Mouse (Mus musculus) liver, adult (tissue): ENCODE data around the gene Riok1.
A peak's percentile ranks its signal among the peaks of the same experiment; 100 is the strongest.

Experiments used
- GATA4 ChIP-seq: IDR thresholded peaks from 2 replicates; pipeline ENCODE4 v1.6.1; 2014; ENCODE audit warnings: mild to moderate bottlenecking, low read length; ENCODE audit not compliant: insufficient replicate concordance

The Riok1 gene

DNA sequence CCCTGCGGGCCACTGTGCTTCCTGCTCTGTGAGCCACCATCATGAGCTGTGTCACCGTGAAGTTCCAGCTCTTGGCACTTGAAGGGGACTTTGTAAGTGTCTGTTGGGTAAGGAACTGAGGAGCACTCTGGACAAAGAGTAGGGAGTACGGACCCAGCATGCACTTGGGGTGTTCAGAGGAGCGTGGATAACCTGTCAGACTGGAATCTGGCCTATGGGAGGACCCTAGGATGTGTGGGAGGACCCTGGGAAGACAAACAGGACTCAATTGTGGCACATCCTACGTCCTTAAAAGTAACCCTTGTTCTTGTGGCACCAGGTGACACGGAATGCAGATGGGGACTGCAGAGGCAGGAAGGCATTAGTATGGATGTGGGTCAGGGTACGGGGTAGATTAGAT lies 44.4 kb downstream of the Riok1 start:
- TF ChIP-seq GATA4, result no peak

DNA sequence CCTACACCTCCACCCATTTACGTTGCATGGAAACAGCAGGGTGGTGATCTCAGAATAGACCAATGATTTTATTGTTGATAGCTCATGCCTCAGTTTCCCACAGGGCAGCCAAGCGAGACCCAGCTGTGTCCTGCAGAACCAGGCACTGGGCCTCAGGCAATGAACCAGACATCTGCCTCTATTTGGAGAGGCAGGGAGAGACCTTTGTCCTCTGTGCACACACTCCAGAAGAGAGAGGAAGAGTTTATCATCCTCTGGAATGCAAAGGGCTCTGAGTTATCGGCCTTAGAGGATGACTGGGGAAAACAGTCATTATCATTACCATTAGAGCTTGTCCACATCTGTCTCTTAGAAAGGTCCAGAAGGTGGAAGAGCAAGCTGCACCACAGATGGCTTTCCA lies 49.9 kb downstream of the Riok1 start:
- TF ChIP-seq GATA4, result no peak

DNA sequence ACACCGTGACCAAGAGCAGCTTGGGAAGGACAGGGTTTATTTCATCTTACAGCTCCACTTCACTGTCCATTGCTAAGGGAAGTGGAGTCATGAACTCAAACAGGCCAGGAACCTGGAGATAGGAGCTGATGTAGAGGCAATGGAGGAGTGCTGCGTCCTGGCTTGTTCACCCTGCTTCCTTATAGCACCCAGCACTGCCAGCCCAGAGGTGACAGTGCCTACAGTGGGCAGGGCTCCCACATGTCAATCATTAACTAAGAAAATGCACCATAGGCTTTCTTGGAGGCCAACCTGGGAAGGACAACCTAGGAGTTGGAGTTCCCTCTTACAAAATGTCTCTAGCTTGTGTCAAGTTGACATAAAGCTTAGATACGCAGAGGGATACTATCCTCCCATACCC lies 51.2 kb downstream of the Riok1 start:
- TF ChIP-seq GATA4, result no peak

DNA sequence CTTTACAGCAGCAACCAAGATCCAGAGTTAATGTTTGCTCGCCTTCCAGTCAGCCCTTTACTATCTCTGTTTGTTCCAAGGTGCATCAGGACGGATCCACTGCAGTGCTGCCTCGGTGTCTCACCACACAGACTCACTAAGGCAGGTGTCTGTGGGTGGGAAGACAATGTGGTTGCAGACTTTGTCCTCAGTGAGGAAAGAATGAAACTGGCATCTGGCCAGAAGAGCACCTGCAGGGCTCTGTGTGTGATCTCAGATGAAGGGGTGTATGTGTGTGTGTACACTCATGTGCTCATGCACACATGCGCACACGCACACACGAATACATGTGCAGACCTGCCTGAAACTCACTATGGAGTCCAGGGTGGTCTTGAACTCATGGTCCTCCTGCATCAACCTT lies 52.7 kb downstream of the Riok1 start:
- TF ChIP-seq GATA4, result no peak

DNA sequence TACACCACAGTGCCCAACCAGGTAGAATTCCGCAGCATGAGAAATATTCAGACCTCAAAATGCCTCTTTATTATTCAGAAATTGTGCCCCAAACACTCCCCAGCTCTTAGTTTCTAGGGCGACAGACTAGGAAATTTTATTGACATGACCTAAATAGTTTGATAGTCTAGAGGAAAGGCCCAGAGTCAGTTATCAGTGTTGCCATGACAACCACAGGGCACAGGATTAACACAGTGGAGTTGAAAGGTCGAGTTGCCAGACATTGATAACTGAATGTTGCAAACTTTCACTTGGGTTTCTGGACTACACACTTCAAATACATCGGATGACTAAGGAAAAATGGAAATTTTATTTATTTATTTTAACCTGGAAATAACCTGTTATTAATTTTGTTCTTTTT lies 53.1 kb downstream of the Riok1 start:
- peak; percentile 99 for TF ChIP-seq GATA4

DNA sequence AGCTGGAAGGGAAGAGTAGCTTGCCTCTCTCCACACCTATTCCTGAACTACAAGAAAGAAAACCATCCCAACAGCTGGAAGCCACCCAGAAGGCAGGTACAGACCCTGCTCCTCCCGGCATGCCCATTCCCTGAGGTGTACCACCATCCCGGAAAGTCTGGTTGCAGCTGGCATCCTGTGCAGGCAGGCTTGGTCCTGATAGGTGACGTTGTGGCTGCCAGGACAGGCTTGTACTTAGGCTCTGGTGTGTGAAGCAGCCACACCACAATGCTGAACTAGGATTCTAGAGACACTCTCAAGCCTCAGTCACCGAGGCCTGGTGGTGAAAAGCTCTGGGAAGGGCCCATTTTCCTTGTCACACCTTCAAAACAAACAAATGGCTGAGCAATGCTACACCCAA lies 59.4 kb downstream of the Riok1 start:
- no peak for TF ChIP-seq GATA4

DNA sequence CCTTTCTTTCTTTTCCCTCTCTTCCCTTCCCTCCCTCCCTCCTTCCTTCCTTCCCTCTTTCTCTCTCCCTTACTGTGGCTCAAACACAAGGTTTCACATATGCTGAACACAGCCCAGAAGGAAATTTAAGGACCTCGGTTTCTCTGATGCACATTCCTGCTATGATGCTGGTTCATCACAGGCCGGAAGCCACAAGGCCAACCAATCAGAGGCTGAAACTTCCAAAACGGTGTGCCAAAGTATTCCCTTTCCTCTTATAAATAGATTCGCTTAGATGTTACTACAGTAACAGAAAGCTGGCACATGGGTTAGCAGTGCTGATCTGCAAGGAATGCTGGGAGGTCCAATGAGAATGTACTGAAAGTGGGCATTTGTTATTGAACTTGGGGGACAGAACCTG lies 66.6 kb downstream of the Riok1 start:
- TF ChIP-seq GATA4, result no peak

DNA sequence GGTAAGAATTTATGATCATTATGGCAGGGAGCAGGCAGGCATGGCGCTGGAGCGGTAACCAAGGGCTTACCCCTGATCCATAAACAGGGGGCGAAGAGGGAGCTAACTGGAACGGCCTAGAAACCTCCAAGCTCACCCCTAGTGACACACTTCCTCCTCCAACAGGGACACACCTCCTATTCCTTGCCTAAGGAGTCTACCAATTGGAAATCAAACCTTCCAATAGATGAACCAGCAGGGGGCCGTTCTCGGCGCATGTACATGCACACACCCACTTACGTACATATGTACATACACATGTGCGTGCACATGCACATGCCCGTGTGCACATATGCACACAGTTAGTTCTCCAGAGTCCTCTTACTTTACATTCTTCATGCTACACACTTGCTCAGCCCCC lies 67.7 kb downstream of the Riok1 start:
- no peak for TF ChIP-seq GATA4

DNA sequence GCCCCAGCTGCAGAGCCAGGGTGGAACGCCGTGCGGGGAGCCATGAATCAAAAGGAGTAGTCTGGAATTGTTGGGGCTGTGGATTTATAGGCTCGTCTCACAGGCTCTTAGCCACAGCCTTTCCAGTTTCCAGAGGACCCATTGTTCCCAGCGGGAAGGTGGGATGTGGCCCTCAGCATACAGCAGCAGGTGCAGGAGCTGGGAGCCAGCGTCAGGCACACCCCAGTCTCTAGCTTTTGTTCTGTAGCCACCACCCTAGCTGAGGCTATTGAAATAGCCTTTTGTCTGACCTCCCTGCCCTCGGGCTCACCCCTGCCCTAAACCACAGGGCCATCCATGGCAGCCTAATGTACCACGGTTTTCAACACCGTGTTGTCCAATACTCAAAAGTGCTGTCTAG lies 72.3 kb downstream of the Riok1 start:
- no peak for TF ChIP-seq GATA4
